Mouse (Mus musculus) MEL (cell line): ENCODE data around the gene Cyp4f16. TPM values are rescaled to one million over a fixed set of nuclear protein-coding genes. Genes with fewer than 3 reads are reported as not detected.

Experiments used
- DNase-seq: peaks from one replicate; pipeline ENCODE4 v3.0.0; 2011; ENCODE audit warnings: low read depth, low spot score
- H3K27ac ChIP-seq: 2 replicates; pipeline ENCODE4 v1.5.1; 2012; ENCODE audit warnings: low read depth, mild to moderate bottlenecking, control low read depth, low read length, moderate library complexity; ENCODE audit not compliant: control insufficient read depth
- H3K27me3 ChIP-seq, 2 experiments: fragments of 150-350 bp in 1 of 2; sonication (generic) in 1 of 2; 2 replicates each; pipeline ENCODE4 v1.6.1; 2012; ENCODE audit warnings: low read length in 2 of 2, mild to moderate bottlenecking in 2 of 2, improper control_type of control experiment in 1 of 2, moderate library complexity in 1 of 2; ENCODE audit not compliant: insufficient read depth in 2 of 2, control insufficient read depth in 1 of 2
- H3K36me3 ChIP-seq, 2 experiments: 2 replicates each; pipeline ENCODE4 v1.6.1; 2012 to 2014; ENCODE audit warnings: low read length in 2 of 2, improper control_type of control experiment in 1 of 2, inconsistent platforms in 1 of 2, mild to moderate bottlenecking in 1 of 2; ENCODE audit not compliant: insufficient read depth in 2 of 2, control insufficient read depth in 1 of 2
- H3K4me1 ChIP-seq, 2 experiments: fragments of 150-350 bp in 1 of 2; sonication (generic) in 1 of 2; 2 replicates each; pipeline ENCODE4 v1.6.1; 2012; ENCODE audit warnings: low read length in 2 of 2, improper control_type of control experiment in 1 of 2, mild to moderate bottlenecking in 1 of 2; ENCODE audit not compliant: insufficient read depth in 2 of 2, control insufficient read depth in 1 of 2
- H3K4me3 ChIP-seq, 2 experiments: fragments of 150-350 bp in 1 of 2; sonication (generic) in 1 of 2; 2 replicates each; pipeline ENCODE4 v1.5.1; 2012; ENCODE audit warnings: low read depth in 2 of 2, low read length in 2 of 2, mild to moderate bottlenecking in 2 of 2, moderate library complexity in 2 of 2, control low read depth in 1 of 2, improper control_type of control experiment in 1 of 2; ENCODE audit not compliant: control insufficient read depth in 1 of 2, insufficient read depth in 1 of 2
- H3K79me2 ChIP-seq: 2 replicates; pipeline ENCODE4 v1.6.1; 2012; ENCODE audit warnings: mild to moderate bottlenecking, low read length, moderate library complexity; ENCODE audit not compliant: control insufficient read depth, poor library complexity, insufficient read depth
- H3K9ac ChIP-seq: 2 replicates; pipeline ENCODE4 v1.6.1; 2012; ENCODE audit warnings: low read depth, mild to moderate bottlenecking, control low read depth, low read length, moderate library complexity; ENCODE audit not compliant: control insufficient read depth, poor library complexity, severe bottlenecking
- H3K9me3 ChIP-seq: fragments of 150-350 bp; sonication (generic); replicated peaks from 2 replicates; pipeline ENCODE4 v1.6.1; 2012; ENCODE audit warnings: mild to moderate bottlenecking, low read length, improper control_type of control experiment, moderate library complexity; ENCODE audit not compliant: insufficient read depth
- BHLHE40 ChIP-seq: IDR thresholded peaks from 2 replicates; pipeline ENCODE4 v1.6.1; 2012; ENCODE audit warnings: low read depth, mild to moderate bottlenecking, inconsistent platforms, low read length, improper control_type of control experiment, borderline replicate concordance
- CHD2 ChIP-seq: IDR thresholded peaks from 2 replicates; pipeline ENCODE4 v1.6.1; 2011; ENCODE audit warnings: low read length, improper control_type of control experiment
- CTCF ChIP-seq, 3 experiments: IDR thresholded peaks in 2 of 3; conservative IDR thresholded peaks in 1 of 3; 2 replicates each; pipeline ENCODE4 v1.5.1; 2011 to 2012; ENCODE audit warnings: low read length in 3 of 3, low read depth in 2 of 3, mild to moderate bottlenecking in 2 of 3, improper control_type of control experiment in 1 of 3, inconsistent platforms in 1 of 3, mixed read lengths in 1 of 3, moderate library complexity in 1 of 3; ENCODE audit not compliant: control insufficient read depth in 1 of 3, insufficient read depth in 1 of 3, poor library complexity in 1 of 3, severe bottlenecking in 1 of 3
- E2F4 ChIP-seq: IDR thresholded peaks from 2 replicates; pipeline ENCODE4 v1.6.1; 2011; ENCODE audit warnings: low read depth, low read length, improper control_type of control experiment, borderline replicate concordance
- ELF1 ChIP-seq: IDR thresholded peaks from 2 replicates; pipeline ENCODE4 v1.6.1; 2014; ENCODE audit warnings: low read depth, mild to moderate bottlenecking, inconsistent platforms, low read length, improper control_type of control experiment, moderate library complexity
- ETS1 ChIP-seq: IDR thresholded peaks from 2 replicates; pipeline ENCODE4 v1.6.1; 2012; ENCODE audit warnings: low read depth, mild to moderate bottlenecking, inconsistent platforms, low read length, improper control_type of control experiment, moderate library complexity
- HCFC1 ChIP-seq: IDR thresholded peaks from 2 replicates; pipeline ENCODE4 v1.6.1; 2012; ENCODE audit warnings: low read depth, mild to moderate bottlenecking, inconsistent platforms, low read length, improper control_type of control experiment, moderate library complexity
- JUND ChIP-seq: IDR thresholded peaks from 2 replicates; pipeline ENCODE4 v1.6.1; 2011; ENCODE audit warnings: low read depth, mild to moderate bottlenecking, improper control_type of control experiment, low read length
- KAT2A ChIP-seq: conservative IDR thresholded peaks from 2 replicates; pipeline ENCODE4 v1.6.1; 2012; ENCODE audit warnings: low read depth, low read length, improper control_type of control experiment, inconsistent platforms
- MAFK ChIP-seq: IDR thresholded peaks from 2 replicates; pipeline ENCODE4 v1.6.1; 2011; ENCODE audit warnings: low read depth, mild to moderate bottlenecking, low read length, improper control_type of control experiment, borderline replicate concordance
- MAX ChIP-seq: IDR thresholded peaks from 2 replicates; pipeline ENCODE4 v1.6.1; 2011; ENCODE audit warnings: low read length, improper control_type of control experiment
- MXI1 ChIP-seq: IDR thresholded peaks from 2 replicates; pipeline ENCODE4 v1.6.1; 2011; ENCODE audit warnings: mild to moderate bottlenecking, low read depth, low read length, improper control_type of control experiment
- MYB ChIP-seq: IDR thresholded peaks from 2 replicates; pipeline ENCODE4 v1.6.1; 2011; ENCODE audit warnings: mild to moderate bottlenecking, low read depth, low read length, improper control_type of control experiment
- MYC ChIP-seq: IDR thresholded peaks from 2 replicates; pipeline ENCODE4 v1.6.1; 2011; ENCODE audit warnings: low read depth, mild to moderate bottlenecking, low read length, improper control_type of control experiment, moderate library complexity
- NRF1 ChIP-seq: IDR thresholded peaks from 2 replicates; pipeline ENCODE4 v1.6.1; 2014; ENCODE audit warnings: low read depth, mild to moderate bottlenecking, inconsistent platforms, low read length, improper control_type of control experiment, moderate library complexity; ENCODE audit not compliant: poor library complexity, insufficient read depth, severe bottlenecking
- POLR2A ChIP-seq, 2 experiments: IDR thresholded peaks; 2 replicates each; pipeline ENCODE4 v1.6.1; 2011 to 2012; ENCODE audit warnings: low read length in 2 of 2, mild to moderate bottlenecking in 2 of 2, control low read depth in 1 of 2, improper control_type of control experiment in 1 of 2, low read depth in 1 of 2, moderate library complexity in 1 of 2; ENCODE audit not compliant: control insufficient read depth in 1 of 2, insufficient read depth in 1 of 2, poor library complexity in 1 of 2
- POLR2AphosphoS5 ChIP-seq: IDR thresholded peaks from 2 replicates; pipeline ENCODE4 v1.6.1; 2012; ENCODE audit warnings: low read depth, borderline replicate concordance, mild to moderate bottlenecking, inconsistent platforms, low read length, moderate library complexity, mixed read lengths
- RAD21 ChIP-seq: IDR thresholded peaks from 2 replicates; pipeline ENCODE4 v1.6.1; 2011; ENCODE audit warnings: mild to moderate bottlenecking, low read depth, low read length, improper control_type of control experiment
- RCOR1 ChIP-seq: IDR thresholded peaks from 2 replicates; pipeline ENCODE4 v1.6.1; 2012; ENCODE audit warnings: low read depth, mild to moderate bottlenecking, inconsistent platforms, low read length, improper control_type of control experiment
- SMC3 ChIP-seq: IDR thresholded peaks from 2 replicates; pipeline ENCODE4 v1.6.1; 2011; ENCODE audit warnings: low read depth, low read length, improper control_type of control experiment
- TBP ChIP-seq: IDR thresholded peaks from 2 replicates; pipeline ENCODE4 v1.8.0; 2011; ENCODE audit warnings: low read depth, low read length, improper control_type of control experiment
- TCF12 ChIP-seq: IDR thresholded peaks from 2 replicates; pipeline ENCODE4 v1.6.1; 2014; ENCODE audit warnings: low read depth, mild to moderate bottlenecking, inconsistent platforms, low read length, improper control_type of control experiment, moderate library complexity
- UBTF ChIP-seq: IDR thresholded peaks from 2 replicates; pipeline ENCODE4 v1.6.1; 2012; ENCODE audit warnings: low read depth, mild to moderate bottlenecking, inconsistent platforms, low read length, improper control_type of control experiment, moderate library complexity, borderline replicate concordance; ENCODE audit not compliant: insufficient read depth
- USF1 ChIP-seq: IDR thresholded peaks from 2 replicates; pipeline ENCODE4 v1.6.1; 2014; ENCODE audit warnings: low read depth, mild to moderate bottlenecking, inconsistent platforms, low read length, improper control_type of control experiment, moderate library complexity
- USF2 ChIP-seq, 2 experiments: IDR thresholded peaks; 2 replicates each; pipeline ENCODE4 v1.6.1; 2011 to 2012; ENCODE audit warnings: improper control_type of control experiment in 2 of 2, low read length in 2 of 2, borderline replicate concordance in 1 of 2, inconsistent platforms in 1 of 2, low read depth in 1 of 2, mild to moderate bottlenecking in 1 of 2; ENCODE audit not compliant: insufficient read depth in 1 of 2
- ZC3H11A ChIP-seq: IDR thresholded peaks from 2 replicates; pipeline ENCODE4 v1.6.1; 2012; ENCODE audit warnings: low read depth, mild to moderate bottlenecking, inconsistent platforms, low read length, improper control_type of control experiment
- ZKSCAN1 ChIP-seq: IDR thresholded peaks from 2 replicates; pipeline ENCODE4 v1.6.1; 2012; ENCODE audit warnings: low read depth, mild to moderate bottlenecking, inconsistent platforms, low read length, improper control_type of control experiment, moderate library complexity
- ZMIZ1 ChIP-seq: IDR thresholded peaks from 2 replicates; pipeline ENCODE4 v1.6.1; 2012; ENCODE audit warnings: low read depth, mild to moderate bottlenecking, inconsistent platforms, low read length, improper control_type of control experiment, moderate library complexity
- polyA plus RNA-seq, 2 experiments: library from polyadenylated mRNA; stranded (reverse) in 1 of 2; unstranded in 1 of 2; fragments of >175 nt in 1 of 2; fragments of >200 nt in 1 of 2; gene quantifications; 2 replicates each; pipeline versions ENCODE4 v1.2.1 to v1.2.4; 2012; ENCODE audit warnings: low replicate concordance in 2 of 2, low read depth in 1 of 2; ENCODE audit not compliant: insufficient read length in 2 of 2, insufficient read depth in 1 of 2, missing spikeins in 1 of 2
- total RNA-seq: library from RNA; depleted of rRNA; stranded (reverse); fragments of 300-350 nt; gene quantifications from 2 replicates; pipeline ENCODE4 v1.2.3, GENCODE M21; 2012

Gene Cyp4f16
- total and polyA plus RNA-seq, 3 experiments = 5.7 to 10.0 TPM; not detected in 1

DNA sequence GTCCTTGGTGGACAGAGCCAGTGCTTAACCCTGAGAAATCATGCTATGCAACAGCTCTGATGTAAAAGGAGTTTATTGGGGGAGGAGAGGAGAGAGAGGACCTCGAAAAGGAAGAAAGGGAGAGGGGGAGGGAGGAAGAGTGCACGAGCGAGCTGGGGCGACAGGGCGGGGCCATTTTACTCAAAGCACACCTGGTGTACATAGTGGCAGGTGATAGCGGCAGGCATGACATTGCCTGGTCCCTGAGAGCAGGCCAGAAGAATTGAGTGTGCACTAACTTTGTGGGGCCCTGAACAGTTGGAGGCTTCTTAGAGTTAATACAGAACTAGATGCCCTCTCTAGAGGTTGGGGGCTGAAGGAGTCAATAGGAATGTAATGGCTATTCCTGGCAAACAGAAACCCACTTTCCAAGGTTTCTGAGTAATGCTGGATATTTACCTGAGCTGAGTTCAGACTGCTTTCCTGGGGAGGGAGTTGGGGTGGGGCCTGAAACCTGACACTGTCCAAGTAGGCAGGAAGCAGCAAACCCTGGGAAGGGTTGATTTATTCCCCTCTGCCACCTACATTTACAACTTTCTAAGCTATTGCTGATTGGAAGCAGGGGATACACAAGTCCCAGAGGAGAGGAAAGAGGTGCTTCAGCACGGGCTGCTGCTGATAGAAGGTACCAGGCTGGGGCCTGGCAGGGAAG lies 41.3 kb downstream of the Cyp4f16 start:
- no peaks in the 10 kb centered on the region for H3K9me3 ChIP-seq
- no peaks in the 10 kb centered on the region for H3K79me2 ChIP-seq
- no peak for DNase-seq
- no peaks in the 10 kb centered on the region for H3K4me1 ChIP-seq
- H3K27ac ChIP-seq = no peak overlapping the region
- no peak overlapping the region for H3K4me3 ChIP-seq
- H3K36me3 ChIP-seq = no peaks in the 10 kb centered on the region
- H3K27me3 ChIP-seq = peaks cover 0 to 4% of the 10 kb centered on the region in 2 experiments; a peak in 3 of 4 replicates
- no peak overlapping the region for H3K9ac ChIP-seq
- TF ChIP-seq RAD21 (no peak), NRF1 (no peak), ELF1 (no peak), TCF12 (no peak), JUND (no peak), E2F4 (no peak), BHLHE40 (no peak), MAX (no peak), MXI1 (no peak), ETS1 (no peak), CTCF (IDR thresholded peaks at IDR 0.05 in 2 of 3, conservative IDR thresholded peaks at IDR 0.05 in 1 of 3; ENCODE audit: control insufficient read depth in 1 of 3, insufficient read depth in 1 of 3, low read depth in 2 of 3, low read length in 3 of 3, poor library complexity in 1 of 3, severe bottlenecking in 1 of 3) (no peak), TBP (no peak), MYB (no peak)

- TF ChIP-seq MYC (no peak), TCF12 (no peak), MAFK (no peak), BHLHE40 (no peak), UBTF (no peak), MAX (no peak), ZKSCAN1 (no peak), USF1 (no peak), MYB (no peak), KAT2A (no peak), JUND (no peak), ZC3H11A (no peak), POLR2AphosphoS5 (no peak), POLR2A (IDR thresholded peaks at IDR 0.05; ENCODE audit: control insufficient read depth in 1 of 2, insufficient read depth in 1 of 2, low read depth in 1 of 2, low read length in 2 of 2, poor library complexity in 1 of 2) (no peak), USF2 (IDR thresholded peaks at IDR 0.05; ENCODE audit: borderline replicate concordance in 1 of 2, insufficient read depth in 1 of 2, low read depth in 1 of 2, low read length in 2 of 2) (no peak), ZMIZ1 (no peak), SMC3 (no peak), RCOR1 (no peak), CHD2 (no peak), HCFC1 (no peak)
- Histone ChIP-seq H3K4me1 (no peaks in the 10 kb centered on the region), H3K9ac (no peak overlapping the region), H3K36me3 (no peaks in the 10 kb centered on the region), H3K27me3 (peaks cover 0 to 1% of the 10 kb centered on the region in 2 experiments; a peak in 1 of 4 replicates), H3K27ac (no peak overlapping the region), H3K9me3 (no peaks in the 10 kb centered on the region), H3K4me3 (no peak overlapping the region), H3K79me2 (no peaks in the 10 kb centered on the region)
- DNase-seq = peak; percentile 14
These were observed 60.1 kb downstream of the Cyp4f16 start for GRCm38 (mm10) chr17:32596494-32596893.
